In genomic region chr9:121249805-121250204, GRCm38 (mm10) we compare ENCODE assay signal across 10 mouse cellular contexts. TPM values are rescaled to one million over a fixed set of nuclear protein-coding genes. Genes with fewer than 3 reads are reported as not detected.
A peak's percentile ranks its signal among the peaks of the same experiment; 100 is the strongest.
DNase-seq lines count a peak whose midpoint lies in the region; ATAC-seq and TF ChIP-seq lines count a peak whose summit lies in the region.
"Had no signal": no experiment of that assay in that cellular context is flagged by ENCODE, and none has a peak within 500 bp of the region (broad histone marks: within the 10 kb centered on the region; RNA-seq: fewer than 3 reads in every experiment).

No protein-coding gene starts in this region.

- WGBS in kidney, adult 2 months = 58% methylated on average over 14 of the region's 14 CpGs
- 58% methylated on average over 14 of the region's 14 CpGs for WGBS in intestine, postnatal 0 days

- no peak overlapping the region for H3K9ac ChIP-seq in intestine, postnatal 0 days (ENCODE audit: low read depth, low read length)
- H3K9ac ChIP-seq: midbrain, embryonic 12.5 days; neural tube, embryonic 12.5 days had no signal

- no peaks in the 10 kb centered on the region for H3K36me3 ChIP-seq in kidney, adult 2 months (ENCODE audit: control insufficient read depth, insufficient read depth, low read length)
- no peaks in the 10 kb centered on the region for H3K36me3 ChIP-seq in intestine, postnatal 0 days (ENCODE audit: control insufficient read depth, insufficient read depth)

- TF ChIP-seq CTCF in kidney, adult 2 months (conservative IDR thresholded peaks at IDR 0.05; ENCODE audit: insufficient read depth, insufficient read length, low read depth, low read length) = no peak
- no peak for TF ChIP-seq CTCF in intestine, postnatal 0 days (IDR thresholded peaks at IDR 0.05; ENCODE audit: low read depth)

- no peaks in the 10 kb centered on the region for H3K9me3 ChIP-seq in intestine, postnatal 0 days (ENCODE audit: control insufficient read depth)
- H3K9me3 ChIP-seq: midbrain, embryonic 12.5 days; neural tube, embryonic 12.5 days had no signal

- no peak for TF ChIP-seq POLR2A in kidney, adult 2 months (IDR thresholded peaks at IDR 0.05; ENCODE audit: low read depth, low read length)

- H3K4me1 ChIP-seq in kidney, adult 2 months (ENCODE audit: control insufficient read depth, insufficient read depth, low read length) = no peaks in the 10 kb centered on the region
- H3K4me1 ChIP-seq in intestine, postnatal 0 days (replicated peaks; ENCODE audit: control insufficient read depth, insufficient read depth, low read length) = no peaks in the 10 kb centered on the region
- H3K4me1 ChIP-seq: midbrain, embryonic 12.5 days; neural tube, embryonic 12.5 days had no signal

- H3K27ac ChIP-seq in kidney, adult 2 months (ENCODE audit: insufficient read depth, low read depth, low read length) = no peak overlapping the region
- no peak overlapping the region for H3K27ac ChIP-seq in intestine, postnatal 0 days (ENCODE audit: low read depth, low read length)
- H3K27ac ChIP-seq: midbrain, embryonic 12.5 days; neural tube, embryonic 12.5 days had no signal

- DNase-seq in kidney, adult 2 months = peak; percentile 5
- DNase-seq in kidney, postnatal 14 days = no peak
- DNase-seq in right cerebral cortex, postnatal 14 days = peak; percentile 24
- DNase-seq in right cerebral cortex, postnatal 4 days = no peak
- DNase-seq in heart, postnatal 4 days = peak; percentile 17
- peak; percentile 2 for DNase-seq in urinary bladder, postnatal 25 days (ENCODE audit: low spot score)
- DNase-seq: cerebellum, adult 9-11 months had no signal

- no peaks in the 10 kb centered on the region for H3K27me3 ChIP-seq in kidney, adult 2 months (replicated peaks; ENCODE audit: control insufficient read depth, insufficient read depth, low read length)
- no peaks in the 10 kb centered on the region for H3K27me3 ChIP-seq in intestine, postnatal 0 days (replicated peaks; ENCODE audit: control insufficient read depth, insufficient read depth, low read length)
- H3K27me3 ChIP-seq: midbrain, embryonic 12.5 days; neural tube, embryonic 12.5 days had no signal

- H3K4me2 ChIP-seq in intestine, postnatal 0 days (replicated peaks; ENCODE audit: low read depth) = no peak overlapping the region
- H3K4me2 ChIP-seq: midbrain, embryonic 12.5 days; neural tube, embryonic 12.5 days had no signal

- no peak overlapping the region for H3K4me3 ChIP-seq in kidney, adult 2 months (ENCODE audit: insufficient read depth, low read depth, low read length)
- no peak overlapping the region for H3K4me3 ChIP-seq in intestine, postnatal 0 days (ENCODE audit: low read depth, low read length)
- H3K4me3 ChIP-seq: midbrain, embryonic 12.5 days; neural tube, embryonic 12.5 days had no signal

- no peak for ATAC-seq in intestine, postnatal 0 days

RNA-seq across cellular contexts. Expression of gene Ulk4, which starts 27.2 kb away (rescaled TPM):
- polyA plus RNA-seq in kidney, adult 2 months (2012; rRNA removed) = 1.9 and 4.8 TPM in 2 replicates
- 1 to 10 TPM; 2.5 to 2.7 TPM for total RNA-seq in heart, postnatal 4 days (2021)
- 108 and 111 TPM in 2 replicates for polyA plus RNA-seq in intestine, postnatal 0 days (2015; fragmentation: Nextera tagmentation; extraction: Ambion mirVana)

RNA-seq across cellular contexts. Expression of gene Trak1, which starts 47.5 kb away (rescaled TPM):
- polyA plus RNA-seq in kidney, adult 2 months (2012; rRNA removed) = 65.1 and 65.2 TPM in 2 replicates
- 100 to 1,000 TPM; 288 to 301 TPM for total RNA-seq in heart, postnatal 4 days (2021)
- 16.3 and 17.2 TPM in 2 replicates for polyA plus RNA-seq in intestine, postnatal 0 days (2015; fragmentation: Nextera tagmentation; extraction: Ambion mirVana)

Comparison
In these comparisons a context has a peak if more than half of its experiments do, and no peak if none do; other contexts are left out.
1. DNase-seq: peak in kidney, adult 2 months (single experiment), right cerebral cortex, postnatal 14 days (single experiment), heart, postnatal 4 days (single experiment) and urinary bladder, postnatal 25 days (single experiment); none in kidney, postnatal 14 days (single experiment) and right cerebral cortex, postnatal 4 days (single experiment).
2. RNA of gene Ulk4, which starts 27.2 kb away (polyA plus RNA-seq): 108 to 111 TPM in intestine, postnatal 0 days; 1.9 to 4.8 TPM in kidney, adult 2 months; every median in the first group is over 10 times any median in the second.